Mouse (Mus musculus) neural tube, embryonic 14.5 days (tissue): ENCODE data around the gene Kcnc3. TPM values are rescaled to one million over a fixed set of nuclear protein-coding genes. Genes with fewer than 3 reads are reported as not detected.

Experiments used
- ATAC-seq: fragments of 200-750 bp; cut with Nextera tagmentation; 2 replicates; pipeline ENCODE4 v1.8.0; 2017; ENCODE audit warnings: low read depth, mild to moderate bottlenecking, moderate TSS enrichment, moderate library complexity
- H3K27ac ChIP-seq: fragments of 300-500 bp; sonication (generic); 2 replicates; pipeline ENCODE4 v1.5.1; 2014; ENCODE audit warnings: low read depth, mild to moderate bottlenecking, control low read depth, low read length, moderate library complexity, mixed read lengths
- H3K27me3 ChIP-seq: fragments of 300-500 bp; sonication (generic); 2 replicates; pipeline ENCODE4 v1.6.1; 2014; ENCODE audit warnings: low read length; ENCODE audit not compliant: control insufficient read depth, insufficient read depth
- H3K36me3 ChIP-seq: fragments of 300-500 bp; sonication (generic); 2 replicates; pipeline ENCODE4 v1.6.1; 2014; ENCODE audit warnings: low read length, mixed read lengths; ENCODE audit not compliant: control insufficient read depth, insufficient read depth
- H3K4me1 ChIP-seq: fragments of 300-500 bp; sonication (generic); 2 replicates; pipeline ENCODE4 v1.6.1; 2014; ENCODE audit warnings: low read length; ENCODE audit not compliant: control insufficient read depth, insufficient read depth
- H3K4me2 ChIP-seq: fragments of 300-500 bp; sonication (generic); 2 replicates; pipeline ENCODE4 v1.6.1; 2014; ENCODE audit warnings: mild to moderate bottlenecking, low read depth, low read length, control low read depth
- H3K4me3 ChIP-seq: fragments of 300-500 bp; sonication (generic); 2 replicates; pipeline ENCODE4 v1.5.1; 2014; ENCODE audit warnings: low read depth, low read length, control low read depth, mixed read lengths
- H3K9ac ChIP-seq: fragments of 300-500 bp; sonication (generic); replicated peaks from 2 replicates; pipeline ENCODE4 v1.6.1; 2014; ENCODE audit warnings: low read depth, mild to moderate bottlenecking, control low read depth, low read length, mixed read lengths
- H3K9me3 ChIP-seq: fragments of 300-500 bp; sonication (generic); 2 replicates; pipeline ENCODE4 v1.6.1; 2016; ENCODE audit warnings: low read length; ENCODE audit not compliant: control insufficient read depth
- WGBS: fragments of 180-500 bp; shearing (Covaris S2); extraction: QIAGEN DNeasy Blood & Tissue Kit; methylation state at CpG from one replicate; pipeline ENCODE4 v1.1.7; 2014; 5-methylcytosine and 5-hydroxymethylcytosine counted together
- polyA plus RNA-seq: library from polyadenylated mRNA; unstranded; fragments of >200 nt; fragmentation: Nextera tagmentation; extraction: Ambion mirVana; gene quantifications from 2 replicates; pipeline ENCODE4 v1.2.1, GENCODE M21; 2014

Gene Kcnc3
- polyA plus RNA-seq, 1 experiment from 2014 or later = 8.9 TPM

DNA sequence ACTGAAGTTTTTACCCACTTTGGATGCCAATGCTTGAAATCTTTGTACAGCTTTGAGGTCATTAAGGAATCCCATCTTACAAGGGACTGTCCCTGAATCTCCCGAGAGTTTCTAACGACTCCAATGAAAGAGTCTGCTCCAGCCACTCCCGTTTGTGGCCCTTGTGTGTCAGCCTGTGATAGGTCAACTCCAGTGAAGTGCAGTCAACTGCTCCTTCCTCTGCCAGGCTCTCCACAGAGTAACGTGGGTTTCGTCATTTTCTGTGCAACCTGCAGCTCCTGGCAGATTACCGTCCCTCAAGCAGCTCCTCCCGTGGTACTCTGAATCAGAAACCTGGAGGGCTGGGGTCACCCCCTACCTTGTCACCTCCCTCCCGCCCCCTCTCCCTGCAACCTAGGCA lies 27.2 kb upstream of the Kcnc3 start:
- H3K4me3 ChIP-seq = no peak overlapping the region
- 48% methylated on average over 8 of the region's 8 CpGs for WGBS
- H3K27ac ChIP-seq = no peak overlapping the region
- no peak for ATAC-seq
- H3K9ac ChIP-seq = no peak overlapping the region
- no peaks in the 10 kb centered on the region for H3K9me3 ChIP-seq
- no peak overlapping the region for H3K4me2 ChIP-seq
- no peaks in the 10 kb centered on the region for H3K36me3 ChIP-seq
- H3K27me3 ChIP-seq = no peaks in the 10 kb centered on the region
- H3K4me1 ChIP-seq = no peaks in the 10 kb centered on the region

DNA sequence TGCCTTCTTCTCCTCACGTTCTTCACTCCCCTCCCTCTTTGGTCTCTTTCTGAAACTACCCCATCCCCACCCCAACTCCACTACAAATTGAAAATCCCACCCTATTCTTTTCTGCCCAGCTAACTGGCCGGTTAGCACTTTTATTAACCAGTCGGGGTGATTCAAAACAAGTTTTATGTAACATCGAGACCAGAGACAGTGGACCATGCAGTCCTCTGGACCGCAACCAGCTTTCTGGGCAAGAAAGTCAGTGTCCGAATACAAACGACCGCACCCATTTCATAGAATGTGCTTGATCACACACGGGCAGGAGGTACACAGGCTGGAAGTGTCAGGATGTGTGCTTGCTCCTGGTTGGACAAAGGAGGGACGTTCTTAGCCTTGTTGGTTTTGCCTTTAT lies 26.0 kb upstream of the Kcnc3 start:
- Histone ChIP-seq H3K9ac (no peak overlapping the region), H3K27me3 (no peaks in the 10 kb centered on the region), H3K9me3 (no peaks in the 10 kb centered on the region), H3K4me2 (no peak overlapping the region), H3K4me1 (no peaks in the 10 kb centered on the region), H3K36me3 (no peaks in the 10 kb centered on the region), H3K27ac (no peak overlapping the region), H3K4me3 (no peak overlapping the region)
- 84% methylated on average over 10 of the region's 10 CpGs for WGBS
- no peak for ATAC-seq

DNA sequence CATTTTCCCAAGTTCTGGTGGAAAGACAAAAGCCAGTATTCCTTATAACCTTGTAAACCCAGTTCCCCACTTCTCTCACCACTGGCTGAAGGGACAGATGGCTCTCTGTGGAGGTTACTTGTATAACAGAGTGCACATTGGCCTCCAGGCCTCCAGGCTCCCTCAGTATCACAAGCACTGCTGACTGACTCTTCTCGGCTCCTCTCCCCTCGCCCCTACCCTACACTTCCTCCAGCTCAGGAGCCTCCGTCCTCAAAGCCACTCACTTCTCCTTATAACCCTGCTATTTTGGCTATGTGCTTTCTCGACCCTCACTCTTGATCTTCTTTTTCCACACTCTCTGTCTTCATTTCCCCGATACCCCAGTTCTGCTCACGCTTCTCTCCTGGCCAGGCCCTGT lies 25.1 kb upstream of the Kcnc3 start:
- no peak overlapping the region for H3K9ac ChIP-seq
- no peaks in the 10 kb centered on the region for H3K36me3 ChIP-seq
- no peak overlapping the region for H3K4me2 ChIP-seq
- no peak for ATAC-seq
- WGBS = 69% methylated on average over 6 of the region's 6 CpGs
- H3K4me1 ChIP-seq = no peaks in the 10 kb centered on the region
- H3K27me3 ChIP-seq = no peaks in the 10 kb centered on the region
- H3K4me3 ChIP-seq = no peak overlapping the region
- no peaks in the 10 kb centered on the region for H3K9me3 ChIP-seq
- H3K27ac ChIP-seq = no peak overlapping the region

DNA sequence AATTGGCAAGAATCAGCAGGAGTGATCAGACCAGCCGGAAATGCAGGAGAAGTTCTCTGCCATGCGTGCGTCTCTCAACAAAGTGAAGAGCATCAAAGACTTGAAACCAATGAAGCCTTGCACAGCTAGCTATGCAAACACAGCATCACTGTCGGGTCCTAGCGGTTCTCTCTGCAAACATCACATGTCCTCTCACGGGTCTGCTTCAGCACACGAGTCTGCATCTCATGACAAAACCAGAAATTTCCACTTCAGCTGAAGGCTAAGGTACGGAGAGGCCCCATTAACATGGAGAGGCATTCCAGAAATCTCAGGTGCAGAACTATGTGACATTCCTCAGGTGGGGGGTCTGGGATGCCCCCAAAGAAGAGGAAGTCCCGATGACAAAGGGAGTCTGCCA lies 21.7 kb upstream of the Kcnc3 start:
- no peak overlapping the region for H3K4me3 ChIP-seq
- H3K36me3 ChIP-seq = no peaks in the 10 kb centered on the region
- H3K27ac ChIP-seq = no peak overlapping the region
- H3K9ac ChIP-seq = no peak overlapping the region
- no peak for ATAC-seq
- no peaks in the 10 kb centered on the region for H3K4me1 ChIP-seq
- no peak overlapping the region for H3K4me2 ChIP-seq
- WGBS = 81% methylated on average over 9 of the region's 9 CpGs
- no peaks in the 10 kb centered on the region for H3K9me3 ChIP-seq
- no peaks in the 10 kb centered on the region for H3K27me3 ChIP-seq

DNA sequence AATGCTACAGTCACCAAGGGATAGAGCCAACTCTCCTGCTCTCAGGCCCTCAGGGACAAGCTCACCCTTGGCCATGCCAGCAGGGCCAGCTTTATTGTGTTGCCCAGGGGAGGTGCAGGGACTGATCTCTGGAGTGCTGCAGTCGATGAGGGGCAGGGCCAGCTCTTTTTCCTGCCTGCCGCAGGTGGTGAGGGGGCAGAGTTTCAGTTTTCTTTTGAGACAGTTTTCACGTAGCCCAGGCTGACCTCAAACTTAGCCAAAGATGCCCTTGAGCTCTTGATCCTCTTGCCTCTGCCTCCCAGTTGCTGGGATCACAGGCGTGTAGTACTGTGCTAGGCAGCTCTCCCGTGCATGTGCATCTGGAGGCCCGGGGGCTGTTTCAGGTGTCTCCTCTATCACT lies 19.5 kb upstream of the Kcnc3 start:
- no peak for ATAC-seq
- no peaks in the 10 kb centered on the region for H3K36me3 ChIP-seq
- no peak overlapping the region for H3K9ac ChIP-seq
- H3K27ac ChIP-seq = no peak overlapping the region
- WGBS = 79% methylated on average over 6 of the region's 6 CpGs
- no peaks in the 10 kb centered on the region for H3K27me3 ChIP-seq
- H3K9me3 ChIP-seq = no peaks in the 10 kb centered on the region
- H3K4me1 ChIP-seq = no peaks in the 10 kb centered on the region
- H3K4me3 ChIP-seq = no peak overlapping the region
- H3K4me2 ChIP-seq = no peak overlapping the region

DNA sequence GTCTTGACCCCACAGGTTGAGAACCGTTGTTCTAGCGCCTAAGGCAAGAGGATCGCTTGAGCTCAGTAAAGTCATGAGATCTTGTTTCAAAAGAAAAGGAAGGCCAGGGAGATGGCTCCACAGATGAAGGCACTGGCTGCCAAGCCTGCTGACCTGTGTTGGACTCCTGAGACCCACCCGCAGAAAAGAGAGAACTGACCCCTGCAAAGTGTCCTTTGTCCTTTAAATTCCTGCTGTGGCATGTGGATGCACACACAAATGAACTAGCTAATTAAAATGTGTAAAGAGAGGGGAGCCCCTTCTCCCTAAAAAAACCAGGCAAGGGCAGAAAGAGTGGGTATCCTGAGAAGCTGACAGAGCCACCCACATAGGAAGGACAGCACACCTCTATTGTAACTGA lies 18.7 kb upstream of the Kcnc3 start:
- H3K36me3 ChIP-seq = no peaks in the 10 kb centered on the region
- H3K27me3 ChIP-seq = no peaks in the 10 kb centered on the region
- no peak overlapping the region for H3K27ac ChIP-seq
- no peaks in the 10 kb centered on the region for H3K4me1 ChIP-seq
- no peak overlapping the region for H3K4me3 ChIP-seq
- 62% methylated on average over 4 of the region's 4 CpGs for WGBS
- no peaks in the 10 kb centered on the region for H3K9me3 ChIP-seq
- no peak overlapping the region for H3K4me2 ChIP-seq
- H3K9ac ChIP-seq = no peak overlapping the region
- ATAC-seq = no peak

DNA sequence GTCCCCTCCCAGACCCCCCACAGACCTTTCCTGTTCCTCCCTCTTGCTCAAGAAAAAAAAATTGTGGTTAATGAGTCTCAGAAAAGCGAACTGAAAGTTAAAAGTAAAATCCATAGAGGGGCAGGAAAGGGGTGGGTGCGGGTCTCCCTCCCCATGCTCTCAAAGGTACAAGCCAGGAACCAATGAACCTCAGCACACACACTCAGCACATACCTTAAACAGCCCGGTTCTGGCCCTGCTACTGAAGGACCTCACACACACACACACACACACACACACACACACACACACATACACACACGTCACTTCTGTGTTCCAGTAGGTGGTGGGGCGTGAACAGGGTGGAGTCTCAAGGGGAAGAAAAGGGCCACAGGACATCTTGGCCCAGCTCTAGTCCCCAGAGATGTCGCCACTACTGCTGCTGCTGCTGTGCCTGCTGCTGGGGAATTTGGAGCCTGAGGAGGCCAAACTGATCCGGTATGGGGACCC lies 18.2 kb upstream of the Kcnc3 start, which contains the start of gene Napsa:
TSS of gene Napsa (plus strand) at position 168 of the 489 bp plus-strand sequence.
- H3K27ac ChIP-seq = no peak within 1 kb of the TSS
- ATAC-seq = no peak
- no peaks in the 10 kb centered on the region for H3K36me3 ChIP-seq
- H3K9me3 ChIP-seq = no peaks in the 10 kb centered on the region
- no peak within 1 kb of the TSS for H3K9ac ChIP-seq
- H3K4me2 ChIP-seq = no peak within 1 kb of the TSS
- 37% methylated on average over 7 of the region's 7 CpGs for WGBS
- no peaks in the 10 kb centered on the region for H3K4me1 ChIP-seq
- no peaks in the 10 kb centered on the region for H3K27me3 ChIP-seq
- H3K4me3 ChIP-seq = no peak within 1 kb of the TSS

DNA sequence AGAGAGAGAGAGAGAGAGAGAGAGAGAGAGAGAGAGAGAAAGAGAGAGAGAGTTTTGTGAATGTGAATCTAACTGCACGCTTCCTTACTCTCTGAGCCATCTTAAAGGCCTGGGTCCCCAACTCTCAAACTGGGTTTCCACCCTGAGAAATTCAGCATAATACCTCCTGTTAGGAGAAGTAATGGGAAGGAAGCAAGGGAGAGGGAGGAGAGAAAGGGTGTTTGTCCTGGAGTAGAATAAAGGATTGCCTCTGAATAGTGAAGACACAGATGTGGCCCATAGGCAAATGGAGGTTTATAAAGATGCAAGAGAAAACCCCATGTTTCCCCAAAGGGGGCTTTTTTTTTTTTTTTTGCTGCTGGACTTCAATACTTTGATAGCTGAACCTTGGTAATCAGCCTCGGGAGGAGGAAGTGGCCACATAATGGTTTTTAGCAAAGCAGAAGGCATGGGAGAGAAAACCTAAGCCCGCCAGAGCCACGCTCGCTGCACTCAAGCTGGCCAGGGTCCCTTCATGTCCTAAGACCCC lies 17.4 kb upstream of the Kcnc3 start:
- no peaks in the 10 kb centered on the region for H3K36me3 ChIP-seq
- no peaks in the 10 kb centered on the region for H3K27me3 ChIP-seq
- no peaks in the 10 kb centered on the region for H3K4me1 ChIP-seq
- H3K9ac ChIP-seq = no peak overlapping the region
- WGBS = 79% methylated on average over 5 of the region's 5 CpGs
- no peak for ATAC-seq
- no peak overlapping the region for H3K27ac ChIP-seq
- H3K4me3 ChIP-seq = no peak overlapping the region
- no peaks in the 10 kb centered on the region for H3K9me3 ChIP-seq
- H3K4me2 ChIP-seq = no peak overlapping the region

DNA sequence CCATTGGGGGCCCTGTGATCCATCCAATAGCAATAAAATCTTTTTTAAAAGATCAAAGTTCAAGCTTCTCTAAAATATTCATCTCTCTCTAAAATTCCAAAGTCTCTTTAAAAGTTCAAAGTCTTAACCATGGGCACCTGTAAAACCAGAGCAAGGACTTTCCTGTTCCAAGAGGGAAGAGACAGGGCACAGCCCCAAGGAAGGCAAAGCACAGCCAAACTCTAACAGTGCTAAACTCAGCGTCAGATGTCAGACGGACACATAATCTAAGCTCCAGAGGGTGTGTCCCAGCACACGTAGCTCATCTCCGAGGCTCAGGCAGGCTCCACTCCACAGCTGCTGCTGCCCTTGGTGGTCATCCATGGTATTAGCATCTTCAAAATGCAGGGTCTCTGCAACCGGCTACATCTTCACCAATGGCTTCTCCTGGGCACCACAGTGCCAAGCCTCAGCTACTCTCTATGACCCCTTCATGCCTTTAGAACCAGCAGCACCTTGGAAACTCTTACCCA lies 14.1 kb upstream of the Kcnc3 start:
- no peak overlapping the region for H3K4me3 ChIP-seq
- no peak overlapping the region for H3K4me2 ChIP-seq
- H3K9me3 ChIP-seq = no peaks in the 10 kb centered on the region
- no peaks in the 10 kb centered on the region for H3K27me3 ChIP-seq
- H3K4me1 ChIP-seq = no peaks in the 10 kb centered on the region
- H3K27ac ChIP-seq = no peak overlapping the region
- 58% methylated on average over 5 of the region's 5 CpGs for WGBS
- ATAC-seq = no peak
- no peak overlapping the region for H3K9ac ChIP-seq
- no peaks in the 10 kb centered on the region for H3K36me3 ChIP-seq
